ENCODE assay signal across 9 mouse cellular contexts in genomic region chr9:85588077-85588476, GRCm38 (mm10).
DNase-seq lines count a peak whose midpoint lies in the region; ATAC-seq and TF ChIP-seq lines count a peak whose summit lies in the region.
"Had no signal": no experiment of that assay in that cellular context is flagged by ENCODE, and none has a peak within 500 bp of the region (broad histone marks: within the 10 kb centered on the region; RNA-seq: fewer than 3 reads in every experiment).

No protein-coding gene starts in this region.

- H3K4me2 ChIP-seq in embryonic facial prominence, embryonic 11.5 days (ENCODE audit: low read depth, low read length): no peak overlapping the region
- no peak overlapping the region for H3K4me2 ChIP-seq in kidney, postnatal 0 days (ENCODE audit: low read length)
- H3K4me2 ChIP-seq: hindbrain, embryonic 15.5 days had no signal

- no peaks in the 10 kb centered on the region for H3K27me3 ChIP-seq in heart, embryonic 10.5 days (ENCODE audit: insufficient read depth, poor library complexity, severe bottlenecking)
- H3K27me3 ChIP-seq in embryonic facial prominence, embryonic 11.5 days (ENCODE audit: control insufficient read depth, insufficient read depth, low read length): no peaks in the 10 kb centered on the region
- H3K27me3 ChIP-seq in kidney, postnatal 0 days (ENCODE audit: insufficient read depth, low read length): no peaks in the 10 kb centered on the region
- H3K27me3 ChIP-seq: hindbrain, embryonic 15.5 days had no signal

- peaks cover 6% of the 10 kb centered on the region; the same call in 1 of the 2 replicates for H3K4me1 ChIP-seq in heart, embryonic 10.5 days
- H3K4me1 ChIP-seq in embryonic facial prominence, embryonic 11.5 days (ENCODE audit: control insufficient read depth, insufficient read depth, low read length): no peaks in the 10 kb centered on the region
- no peaks in the 10 kb centered on the region for H3K4me1 ChIP-seq in kidney, postnatal 0 days (replicated peaks; ENCODE audit: insufficient read depth, low read length)
- H3K4me1 ChIP-seq: hindbrain, embryonic 15.5 days had no signal

- 49% methylated on average over 2 of the region's 2 CpGs for WGBS in heart, embryonic 10.5 days
- 42% methylated on average over 2 of the region's 2 CpGs for WGBS in embryonic facial prominence, embryonic 11.5 days
- 45% methylated on average over 2 of the region's 2 CpGs for WGBS in kidney, postnatal 0 days

- no peak overlapping the region for H3K27ac ChIP-seq in heart, embryonic 10.5 days
- no peak overlapping the region for H3K27ac ChIP-seq in embryonic facial prominence, embryonic 11.5 days (replicated peaks; ENCODE audit: low read depth, low read length)
- H3K27ac ChIP-seq in kidney, postnatal 0 days: no peak overlapping the region
- H3K27ac ChIP-seq: hindbrain, embryonic 15.5 days had no signal

- H3K9ac ChIP-seq in embryonic facial prominence, embryonic 11.5 days (replicated peaks; ENCODE audit: low read length): no peak overlapping the region
- no peak overlapping the region for H3K9ac ChIP-seq in kidney, postnatal 0 days (ENCODE audit: low read depth, low read length)
- H3K9ac ChIP-seq: hindbrain, embryonic 15.5 days had no signal

- H3K9me3 ChIP-seq in heart, embryonic 10.5 days: 0 out of 2 replicates have a peak, but pooled peaks cover 2% of the 10 kb centered on the region
- no peaks in the 10 kb centered on the region for H3K9me3 ChIP-seq in embryonic facial prominence, embryonic 11.5 days (replicated peaks; ENCODE audit: control insufficient read depth, low read length)
- no peaks in the 10 kb centered on the region for H3K9me3 ChIP-seq in kidney, postnatal 0 days (replicated peaks; ENCODE audit: low read length)

- peak; percentile 38 for DNase-seq in heart, adult 8-10 months (ENCODE audit: low spot score)
- DNase-seq in heart, embryonic 10.5 days (ENCODE audit: low spot score): no peak
- DNase-seq in 3T3-L1 (ENCODE audit: low read depth, low spot score): peak; percentile 64
- peak; percentile 54 for DNase-seq in NIH3T3 (ENCODE audit: low read depth)
- peak; percentile 53 for DNase-seq in embryonic facial prominence, embryonic 11.5 days (ENCODE audit: low spot score)
- DNase-seq in kidney, postnatal 0 days (ENCODE audit: low spot score): peak; percentile 74
- DNase-seq in lung, postnatal 25 days (ENCODE audit: low spot score): peak; percentile 21
- peak; percentile 40 for DNase-seq in yolk sac, embryonic 10.5 days (ENCODE audit: low spot score)

- no peak for ATAC-seq in embryonic facial prominence, embryonic 11.5 days (replicated peaks; ENCODE audit: insufficient number of reproducible peaks, low FRiP score, low TSS enrichment, low read depth)
- ATAC-seq in kidney, postnatal 0 days (replicated peaks; ENCODE audit: low FRiP score, low read depth): no peak; the same call in 1 of the 2 replicates

- peak; percentile 81 for TF ChIP-seq CTCF in kidney, postnatal 0 days (IDR thresholded peaks at IDR 0.05; ENCODE audit: low read depth)

- H3K4me3 ChIP-seq in heart, embryonic 10.5 days: no peak overlapping the region
- no peak overlapping the region for H3K4me3 ChIP-seq in embryonic facial prominence, embryonic 11.5 days (ENCODE audit: low read depth, low read length)
- no peak overlapping the region for H3K4me3 ChIP-seq in kidney, postnatal 0 days (replicated peaks; ENCODE audit: low read depth, low read length)
- H3K4me3 ChIP-seq: hindbrain, embryonic 15.5 days had no signal

- H3K36me3 ChIP-seq in heart, embryonic 10.5 days: no peaks in the 10 kb centered on the region
- no peaks in the 10 kb centered on the region for H3K36me3 ChIP-seq in embryonic facial prominence, embryonic 11.5 days (replicated peaks; ENCODE audit: control insufficient read depth, insufficient read depth, low read depth, low read length)
- H3K36me3 ChIP-seq in kidney, postnatal 0 days (ENCODE audit: insufficient read depth, low read length): no peaks in the 10 kb centered on the region
- H3K36me3 ChIP-seq: hindbrain, embryonic 15.5 days had no signal
